Mouse (Mus musculus) midbrain, embryonic 16.5 days (tissue): ENCODE results near the gene Shc1. TPM values are rescaled to one million over a fixed set of nuclear protein-coding genes. Genes with fewer than 3 reads are reported as not detected.

Experiments
- ATAC-seq: fragments of 200-750 bp; cut with Nextera tagmentation; 2 replicates; pipeline ENCODE4 v1.8.0; 2017; ENCODE audit warnings: moderate TSS enrichment
- H3K27ac ChIP-seq: fragments of 300-500 bp; sonication (generic); 2 replicates; pipeline ENCODE4 v1.5.1; 2014; ENCODE audit warnings: mild to moderate bottlenecking, low read length, mixed read lengths
- H3K27me3 ChIP-seq: fragments of 300-500 bp; sonication (generic); 2 replicates; pipeline ENCODE4 v1.6.1; 2014; ENCODE audit warnings: low read depth, low read length, mixed read lengths; ENCODE audit not compliant: control insufficient read depth, insufficient read depth
- H3K36me3 ChIP-seq: fragments of 300-500 bp; sonication (generic); 2 replicates; pipeline ENCODE4 v1.6.1; 2014; ENCODE audit warnings: mild to moderate bottlenecking, low read length, moderate library complexity, mixed read lengths; ENCODE audit not compliant: control insufficient read depth, insufficient read depth
- H3K4me1 ChIP-seq: fragments of 300-500 bp; sonication (generic); 2 replicates; pipeline ENCODE4 v1.6.1; 2014; ENCODE audit warnings: mild to moderate bottlenecking, low read length, mixed read lengths; ENCODE audit not compliant: control insufficient read depth, insufficient read depth
- H3K4me2 ChIP-seq: fragments of 300-500 bp; sonication (generic); 2 replicates; pipeline ENCODE4 v1.6.1; 2014; ENCODE audit warnings: mild to moderate bottlenecking, low read length, mixed read lengths
- H3K4me3 ChIP-seq: fragments of 300-500 bp; sonication (generic); 2 replicates; pipeline ENCODE4 v1.5.1; 2014; ENCODE audit warnings: low read depth, mild to moderate bottlenecking, low read length, moderate library complexity, mixed read lengths
- H3K9ac ChIP-seq: fragments of 300-500 bp; sonication (generic); 2 replicates; pipeline ENCODE4 v1.6.1; 2014; ENCODE audit warnings: low read depth, low read length, mixed read lengths
- H3K9me3 ChIP-seq: fragments of 300-500 bp; sonication (generic); replicated peaks from 2 replicates; pipeline ENCODE4 v1.6.1; 2014; ENCODE audit warnings: mild to moderate bottlenecking, low read length, mixed read lengths; ENCODE audit not compliant: control insufficient read depth, poor library complexity, severe bottlenecking
- WGBS: fragments of 180-500 bp; shearing (Covaris S2); extraction: QIAGEN DNeasy Blood & Tissue Kit; methylation state at CpG from one replicate; pipeline ENCODE4 v1.1.7; 2014; 5-methylcytosine and 5-hydroxymethylcytosine counted together
- polyA plus RNA-seq: library from polyadenylated mRNA; unstranded; fragments of >200 nt; fragmentation: Nextera tagmentation; extraction: Ambion mirVana; gene quantifications from 2 replicates; pipeline ENCODE4 v1.2.1, GENCODE M21; 2015

The Shc1 gene
- polyA plus RNA-seq, 1 experiment from 2014 or later = 13.2 TPM

DNA sequence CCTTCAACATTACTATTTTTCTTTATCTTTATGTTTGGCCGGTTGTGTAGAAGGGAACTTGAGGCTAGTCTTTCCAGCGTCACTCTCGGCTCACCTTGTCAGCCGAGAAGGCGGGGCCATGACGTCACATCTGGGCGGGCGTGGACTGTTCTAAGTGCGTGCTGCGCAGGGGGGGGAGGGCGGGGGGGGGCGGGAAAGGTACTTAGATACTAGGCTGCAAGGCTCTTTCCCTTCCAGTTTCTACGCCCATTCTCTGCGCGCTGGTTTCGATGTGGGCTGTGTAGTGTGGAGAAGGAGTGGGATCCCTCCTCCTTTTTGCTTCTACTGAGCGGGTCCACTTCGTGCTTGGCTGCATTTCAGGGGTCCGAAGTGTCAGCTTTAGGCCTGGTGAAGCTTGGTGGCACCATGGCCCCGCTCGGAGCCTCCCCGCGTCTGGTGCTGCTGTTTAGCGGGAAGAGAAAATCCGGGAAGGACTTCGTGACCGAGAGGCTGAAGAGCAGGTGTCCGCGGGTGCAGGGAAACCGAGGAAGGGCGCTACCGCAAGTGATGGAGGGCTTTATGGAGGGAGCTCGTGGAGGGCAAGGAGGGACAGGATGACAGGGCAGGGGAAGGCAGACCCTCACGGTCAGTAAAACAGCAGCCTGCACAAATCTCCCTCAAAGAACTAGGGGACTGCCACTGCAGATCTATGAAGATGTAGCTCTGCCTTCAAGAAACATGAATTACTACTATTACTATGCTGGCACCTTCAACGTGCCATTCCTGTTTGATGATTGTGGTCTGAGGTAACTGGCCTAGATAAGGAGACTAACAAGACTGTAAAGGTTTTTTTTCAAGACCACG lies 40.9 kb downstream of the Shc1 start:
- ATAC-seq = peak; percentile 86
- WGBS = 1% methylated on average over 33 of the region's 36 CpGs
- peak overlapping the region; percentile 91 for H3K9ac ChIP-seq

DNA sequence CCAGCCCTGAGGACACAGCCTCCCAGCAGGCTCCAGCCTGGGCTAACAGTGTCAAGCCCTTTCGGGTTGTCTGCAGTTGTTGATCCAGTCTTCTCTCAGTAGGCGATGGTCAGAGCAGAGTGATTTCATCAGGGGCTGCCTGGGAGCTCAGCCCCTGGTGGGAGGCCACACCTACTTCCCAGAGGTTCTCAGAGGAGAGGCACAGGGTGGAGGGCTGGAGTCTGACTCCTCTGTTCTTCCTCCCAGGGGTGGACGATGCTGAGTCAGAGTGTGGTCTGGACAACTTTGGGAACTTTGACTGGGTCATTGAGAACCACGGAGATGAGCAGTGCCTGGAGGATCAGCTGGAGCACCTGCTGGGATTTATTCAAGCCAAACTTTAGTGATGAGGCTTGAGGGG lies 50.0 kb downstream of the Shc1 start:
- H3K4me2 ChIP-seq = no peak overlapping the region
- H3K27me3 ChIP-seq = no peaks in the 10 kb centered on the region
- ATAC-seq = no peak
- H3K4me3 ChIP-seq = no peak overlapping the region
- no peaks in the 10 kb centered on the region for H3K9me3 ChIP-seq
- no peak overlapping the region for H3K9ac ChIP-seq
- peaks cover 6% of the 10 kb centered on the region; the same call in 1 of the 2 replicates for H3K36me3 ChIP-seq
- WGBS = 57% methylated on average over 4 of the region's 4 CpGs
- no peak overlapping the region for H3K27ac ChIP-seq
- no peaks in the 10 kb centered on the region for H3K4me1 ChIP-seq

More for the DNA sequence above, 40.9 kb downstream of the Shc1 start:
- Histone ChIP-seq H3K36me3 (no peaks in the 10 kb centered on the region), H3K4me1 (peaks cover 17% of the 10 kb centered on the region), H3K27ac (peak overlapping the region; percentile 95), H3K4me2 (peak overlapping the region; percentile 71), H3K4me3 (peak overlapping the region; percentile 84), H3K27me3 (no peaks in the 10 kb centered on the region), H3K9me3 (no peaks in the 10 kb centered on the region)

DNA sequence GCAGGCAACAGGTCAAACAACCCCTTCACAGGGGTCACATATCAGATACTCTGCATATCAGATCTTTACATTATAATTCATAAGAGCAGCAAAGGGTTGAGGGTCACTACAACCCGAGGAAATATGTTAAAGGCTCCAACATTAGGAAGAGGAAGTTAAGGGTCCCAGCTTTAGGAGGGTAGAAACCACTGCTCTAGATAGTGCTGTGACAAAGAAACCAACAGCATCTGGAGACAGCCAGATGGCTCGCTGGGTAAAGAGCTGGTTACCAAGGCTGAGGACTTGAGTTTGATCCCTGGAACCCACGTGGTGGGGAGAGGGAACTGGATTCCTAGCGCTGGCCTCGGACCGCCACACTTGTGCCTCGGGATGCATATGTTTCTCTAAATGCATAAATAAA lies 54.0 kb downstream of the Shc1 start:
- ATAC-seq = no peak
- no peak overlapping the region for H3K4me3 ChIP-seq
- H3K9ac ChIP-seq = no peak overlapping the region
- no peaks in the 10 kb centered on the region for H3K4me1 ChIP-seq
- no peaks in the 10 kb centered on the region for H3K9me3 ChIP-seq
- H3K4me2 ChIP-seq = no peak overlapping the region
- no peak overlapping the region for H3K27ac ChIP-seq
- 87% methylated on average over 7 of the region's 7 CpGs for WGBS
- H3K36me3 ChIP-seq = peaks cover 6% of the 10 kb centered on the region; the same call in 1 of the 2 replicates
- no peaks in the 10 kb centered on the region for H3K27me3 ChIP-seq

DNA sequence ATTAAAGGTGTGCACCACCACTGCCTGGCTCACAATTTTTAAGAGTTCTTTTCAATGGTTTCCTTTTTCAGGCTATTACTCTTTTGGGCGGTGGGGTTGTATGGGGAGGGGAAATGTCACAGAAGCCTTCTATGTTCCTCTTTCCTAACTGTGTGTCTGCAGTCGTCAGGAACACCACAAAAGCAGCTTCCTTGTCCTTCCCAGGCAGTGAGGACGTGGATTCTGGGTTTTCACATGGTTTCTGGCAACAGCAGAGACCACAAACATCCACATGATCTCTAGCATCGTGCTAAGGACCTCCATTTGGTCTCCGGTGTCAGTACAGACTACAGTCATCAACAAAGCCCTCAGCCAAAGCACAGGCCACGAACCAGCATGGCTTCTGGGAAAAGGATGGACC lies 55.6 kb downstream of the Shc1 start:
- Histone ChIP-seq H3K36me3 (peaks cover 3% of the 10 kb centered on the region; the same call in 1 of the 2 replicates), H3K9me3 (no peaks in the 10 kb centered on the region), H3K27ac (no peak overlapping the region), H3K4me2 (no peak overlapping the region), H3K27me3 (no peaks in the 10 kb centered on the region), H3K9ac (no peak overlapping the region), H3K4me1 (no peaks in the 10 kb centered on the region), H3K4me3 (no peak overlapping the region)
- WGBS = 80% methylated on average over 6 of the region's 6 CpGs
- no peak for ATAC-seq

DNA sequence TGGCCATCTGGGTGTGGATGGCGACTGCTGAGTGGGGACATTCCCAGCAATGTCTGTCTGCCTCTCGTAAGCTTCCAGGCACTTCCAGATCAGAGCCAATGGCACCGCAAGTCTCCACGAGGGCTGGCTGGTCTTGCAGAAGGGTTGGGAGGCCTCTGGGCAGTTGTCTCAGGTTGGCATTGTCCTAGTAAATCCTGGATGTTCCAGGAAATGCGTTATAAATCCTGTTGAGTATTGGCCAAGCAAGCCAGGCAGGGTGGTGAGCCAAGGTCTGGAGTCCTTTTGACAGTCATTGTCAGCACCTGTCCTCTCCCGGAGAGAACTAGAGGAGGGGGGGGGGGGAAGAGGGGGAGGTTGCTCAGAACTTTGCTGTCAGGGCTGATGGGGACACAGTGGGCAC lies 60.8 kb downstream of the Shc1 start:
- Histone ChIP-seq H3K36me3 (no peaks in the 10 kb centered on the region), H3K27me3 (no peaks in the 10 kb centered on the region), H3K4me3 (no peak overlapping the region), H3K9ac (no peak overlapping the region), H3K4me1 (no peaks in the 10 kb centered on the region), H3K9me3 (no peaks in the 10 kb centered on the region), H3K27ac (no peak overlapping the region), H3K4me2 (no peak overlapping the region)
- WGBS = 86% methylated on average over 6 of the region's 6 CpGs
- ATAC-seq = no peak

Other genes starting within 250 kb of the Shc1 start
- gene Scamp3, start 241.0 kb upstream of the Shc1 start, polyA plus RNA-seq = 145 and 152 TPM in 2 replicates
- 31.8 and 33.6 TPM in 2 replicates for gene Fam189b, start 235.3 kb upstream of the Shc1 start, polyA plus RNA-seq
- gene Gba, start 215.5 kb upstream of the Shc1 start, polyA plus RNA-seq = 46.4 and 49.0 TPM in 2 replicates
- 52.2 and 53.6 TPM in 2 replicates for gene Thbs3, start 203.3 kb upstream of the Shc1 start, polyA plus RNA-seq
- 145 and 150 TPM in 2 replicates for gene Mtx1, start 191.4 kb upstream of the Shc1 start, polyA plus RNA-seq
- 0.57 and 1.5 TPM in 2 replicates for gene Muc1, start 189.4 kb upstream of the Shc1 start, polyA plus RNA-seq
- gene Krtcap2, start 172.5 kb upstream of the Shc1 start, polyA plus RNA-seq = 195 TPM in 2 replicates
- 90.3 and 91.2 TPM in 2 replicates for gene Trim46, start 172.1 kb upstream of the Shc1 start, polyA plus RNA-seq
- 60.4 and 64.5 TPM in 2 replicates for gene Dpm3, start 159.1 kb upstream of the Shc1 start, polyA plus RNA-seq
- gene Slc50a1, start 147.9 kb upstream of the Shc1 start, polyA plus RNA-seq = 40.2 and 41.3 TPM in 2 replicates
- 6.8 and 7.4 TPM in 2 replicates for gene Efna1, start 137.3 kb upstream of the Shc1 start, polyA plus RNA-seq
- 40.5 and 59.0 TPM in 2 replicates for gene Efna3, start 95.5 kb upstream of the Shc1 start, polyA plus RNA-seq
- 3.7 and 4.2 TPM in 2 replicates for gene Efna4, start 80.4 kb upstream of the Shc1 start, polyA plus RNA-seq
- 60.6 and 78.2 TPM in 2 replicates for gene Adam15, start 68.4 kb upstream of the Shc1 start, polyA plus RNA-seq
- gene Dcst2, start 56.5 kb upstream of the Shc1 start, polyA plus RNA-seq = 0.09 and 0.25 TPM in 2 replicates
- gene Dcst1, start 53.2 kb upstream of the Shc1 start, polyA plus RNA-seq = 0.96 and 0.98 TPM in 2 replicates
- gene Zbtb7b, start 23.7 kb upstream of the Shc1 start, polyA plus RNA-seq = 0.49 and 0.61 TPM in 2 replicates
- gene Lenep, start 15.7 kb upstream of the Shc1 start, polyA plus RNA-seq = 1.4 TPM in 1 of 2 replicates, not detected in the other
- 35.4 and 39.1 TPM in 2 replicates for gene Flad1, start 6.6 kb upstream of the Shc1 start, polyA plus RNA-seq
- gene Cks1b, start 60 bp upstream of the Shc1 start, polyA plus RNA-seq = 77.1 and 86.2 TPM in 2 replicates
- 47.6 and 48.7 TPM in 2 replicates for gene Pygo2, start 11.8 kb downstream of the Shc1 start, polyA plus RNA-seq
- gene Pbxip1, start 18.3 kb downstream of the Shc1 start, polyA plus RNA-seq = 14.4 and 18.5 TPM in 2 replicates
- 129 and 142 TPM in 2 replicates for gene Pmvk, start 36.1 kb downstream of the Shc1 start, polyA plus RNA-seq
- gene Kcnn3, start 101.7 kb downstream of the Shc1 start, polyA plus RNA-seq = 9.2 and 10.0 TPM in 2 replicates